Mouse (Mus musculus) olfactory bulb, adult 2 months (tissue): Measurements from ENCODE around the gene Myd88. TPM values are rescaled to one million over a fixed set of nuclear protein-coding genes. Genes with fewer than 3 reads are reported as not detected.

ENCODE experiments used
- H3K27ac ChIP-seq: fragments of 200-500 bp; 2 replicates; pipeline ENCODE4 v1.5.1; 2012; ENCODE audit warnings: low read depth, low read length; ENCODE audit not compliant: insufficient read depth
- H3K4me1 ChIP-seq: fragments of 200-500 bp; 2 replicates; pipeline ENCODE4 v1.6.1; 2012; ENCODE audit warnings: low read length; ENCODE audit not compliant: control insufficient read depth, insufficient read depth
- H3K4me3 ChIP-seq: fragments of 200-500 bp; 2 replicates; pipeline ENCODE4 v1.5.1; 2012; ENCODE audit warnings: mild to moderate bottlenecking, low read depth, low read length, moderate library complexity; ENCODE audit not compliant: insufficient read depth
- CTCF ChIP-seq: fragments of 200-500 bp; IDR thresholded peaks from 2 replicates; pipeline ENCODE4 v1.5.1; 2012; ENCODE audit warnings: low read depth, mild to moderate bottlenecking, low read length, moderate library complexity; ENCODE audit not compliant: insufficient read depth
- POLR2A ChIP-seq: fragments of 200-500 bp; IDR thresholded peaks from 2 replicates; pipeline ENCODE4 v1.6.1; 2012; ENCODE audit warnings: mild to moderate bottlenecking, low read depth, low read length, moderate library complexity; ENCODE audit not compliant: insufficient read depth
- WGBS: fragments of 180-500 bp; shearing (Covaris S2); methylation state at CpG from one replicate; pipeline ENCODE4 v1.1.7; 2018; 5-methylcytosine and 5-hydroxymethylcytosine counted together
- polyA plus RNA-seq: library from polyadenylated mRNA; stranded (reverse); fragments of >200 nt; gene quantifications from 2 replicates; pipeline ENCODE4 v1.2.4, GENCODE M21; 2012; ENCODE audit warnings: low replicate concordance; ENCODE audit not compliant: missing spikeins, insufficient read depth, insufficient read length

Gene Myd88
- polyA plus RNA-seq, 1 experiment, result not detected

GRCm38 (mm10) chr9:119334834-119335233 lies 6.4 kb downstream of the Myd88 start:
- Histone ChIP-seq H3K4me3 (no peak overlapping the region), H3K4me1 (peaks cover 8% of the 10 kb centered on the region), H3K27ac (no peak overlapping the region)
- TF ChIP-seq POLR2A, result no peak
- no peak for TF ChIP-seq CTCF
- WGBS, result 84% methylated on average over 2 of the region's 2 CpGs

DNA sequence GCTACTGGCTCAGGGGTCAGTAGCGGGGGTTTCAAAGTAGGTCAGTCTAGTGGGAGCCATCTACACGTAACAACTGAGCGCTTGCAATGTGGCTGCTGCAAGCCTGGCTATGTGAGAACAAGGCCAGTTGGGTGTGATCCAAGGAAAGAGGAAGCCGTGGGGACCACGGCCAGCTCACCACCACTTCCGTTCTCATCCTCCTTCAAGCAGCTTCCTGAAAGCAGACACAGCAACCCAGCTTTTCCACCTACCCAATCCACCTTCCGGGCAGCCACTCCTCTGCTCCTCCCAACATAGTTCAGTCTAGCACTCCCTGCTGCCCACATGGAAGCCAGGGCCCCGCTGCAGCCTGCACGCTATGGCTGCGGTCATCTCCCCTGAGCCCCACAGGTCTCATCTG lies 6.9 kb downstream of the Myd88 start:
- Histone ChIP-seq H3K4me3 (no peak overlapping the region), H3K27ac (no peak overlapping the region), H3K4me1 (0 out of 2 replicates have a peak, but pooled peaks cover 3% of the 10 kb centered on the region)
- TF ChIP-seq POLR2A (no peak), CTCF (no peak)
- WGBS, result 44% methylated on average over 10 of the region's 10 CpGs

GRCm38 (mm10) chr9:119330186-119330963 lies 10.8 kb downstream of the Myd88 start:
- 88% methylated on average over 15 of the region's 15 CpGs for WGBS
- no peaks in the 10 kb centered on the region for H3K4me1 ChIP-seq
- H3K27ac ChIP-seq, result no peak overlapping the region
- H3K4me3 ChIP-seq, result no peak overlapping the region
- TF ChIP-seq CTCF (no peak), POLR2A (no peak)

DNA sequence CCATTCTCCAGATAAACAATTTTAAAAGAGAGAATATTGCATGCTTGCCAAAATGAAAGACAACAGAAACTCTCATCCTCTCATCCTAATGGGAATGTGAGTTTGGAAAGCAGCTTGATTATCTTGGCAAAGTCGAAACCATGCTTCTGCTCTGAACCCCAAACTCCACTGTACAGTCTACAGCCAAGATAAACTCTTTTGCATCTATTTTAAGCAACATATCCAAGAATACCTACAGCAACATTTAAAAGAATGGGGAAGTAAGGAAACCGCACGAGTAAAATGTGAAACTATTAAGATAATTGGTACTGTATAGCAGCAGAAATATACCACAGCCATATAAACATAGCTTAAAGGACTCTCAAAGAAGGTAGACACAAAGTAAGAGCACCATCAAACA lies 12.7 kb downstream of the Myd88 start:
- no peak for TF ChIP-seq POLR2A
- no peak for TF ChIP-seq CTCF
- no peak overlapping the region for H3K27ac ChIP-seq
- H3K4me3 ChIP-seq, result no peak overlapping the region
- 71% methylated on average over 3 of the region's 3 CpGs for WGBS
- H3K4me1 ChIP-seq, result no peaks in the 10 kb centered on the region

DNA sequence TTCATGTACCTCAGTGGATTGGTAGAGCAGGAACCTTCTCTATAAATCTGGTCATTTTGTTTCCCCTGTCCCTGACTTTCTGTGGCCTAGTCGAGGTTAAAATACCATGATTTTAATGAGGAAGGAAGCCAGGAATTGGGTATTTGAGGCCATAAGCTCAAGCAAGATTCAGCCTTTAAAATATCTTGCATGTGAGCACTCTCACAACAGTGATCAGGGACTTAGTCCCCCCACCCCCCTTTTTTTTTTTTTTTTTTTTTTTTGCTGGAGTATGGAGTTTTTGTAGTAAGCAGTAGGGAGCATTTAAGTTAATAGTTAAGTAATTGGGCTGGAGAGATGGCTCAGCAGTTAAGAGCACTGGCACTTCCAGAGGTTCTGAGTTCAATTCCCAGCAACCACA lies 17.1 kb downstream of the Myd88 start:
- H3K4me1 ChIP-seq, result peaks cover 7% of the 10 kb centered on the region; the same call in 1 of the 2 replicates
- no peak overlapping the region for H3K4me3 ChIP-seq
- no peak overlapping the region for H3K27ac ChIP-seq
- 68% methylated on average over 1 of the region's 1 CpGs for WGBS
- TF ChIP-seq POLR2A, result no peak
- no peak for TF ChIP-seq CTCF

GRCm38 (mm10) chr9:119323260-119323645 lies 18.0 kb downstream of the Myd88 start:
- H3K27ac ChIP-seq, result peak overlapping the region; percentile 75
- TF ChIP-seq CTCF (no peak), POLR2A (no peak)
- 1% methylated on average over 9 of the region's 9 CpGs for WGBS
- peaks cover 7% of the 10 kb centered on the region; the same call in 1 of the 2 replicates for H3K4me1 ChIP-seq
- peak overlapping the region; percentile 65 for H3K4me3 ChIP-seq

- Histone ChIP-seq H3K27ac (peak within 1 kb of the TSS; percentile 97), H3K4me1 (peaks cover 7% of the 10 kb centered on the region; the same call in 1 of the 2 replicates), H3K4me3 (peak within 1 kb of the TSS; percentile 65)
- peak; percentile 60; the same call in 1 of the 2 replicates for TF ChIP-seq POLR2A
- TF ChIP-seq CTCF, result 0 out of 2 replicates have a peak, but pooled peaks have one; percentile 38
- WGBS, result under 1% methylated on average over 75 of the region's 76 CpGs
These were observed 18.6 kb downstream of the Myd88 start, which contains the start of gene Oxsr1 for GRCm38 (mm10) chr9:119322289-119323259. Gene Oxsr1, minus strand, starts transcription at chr9:119322427.

DNA sequence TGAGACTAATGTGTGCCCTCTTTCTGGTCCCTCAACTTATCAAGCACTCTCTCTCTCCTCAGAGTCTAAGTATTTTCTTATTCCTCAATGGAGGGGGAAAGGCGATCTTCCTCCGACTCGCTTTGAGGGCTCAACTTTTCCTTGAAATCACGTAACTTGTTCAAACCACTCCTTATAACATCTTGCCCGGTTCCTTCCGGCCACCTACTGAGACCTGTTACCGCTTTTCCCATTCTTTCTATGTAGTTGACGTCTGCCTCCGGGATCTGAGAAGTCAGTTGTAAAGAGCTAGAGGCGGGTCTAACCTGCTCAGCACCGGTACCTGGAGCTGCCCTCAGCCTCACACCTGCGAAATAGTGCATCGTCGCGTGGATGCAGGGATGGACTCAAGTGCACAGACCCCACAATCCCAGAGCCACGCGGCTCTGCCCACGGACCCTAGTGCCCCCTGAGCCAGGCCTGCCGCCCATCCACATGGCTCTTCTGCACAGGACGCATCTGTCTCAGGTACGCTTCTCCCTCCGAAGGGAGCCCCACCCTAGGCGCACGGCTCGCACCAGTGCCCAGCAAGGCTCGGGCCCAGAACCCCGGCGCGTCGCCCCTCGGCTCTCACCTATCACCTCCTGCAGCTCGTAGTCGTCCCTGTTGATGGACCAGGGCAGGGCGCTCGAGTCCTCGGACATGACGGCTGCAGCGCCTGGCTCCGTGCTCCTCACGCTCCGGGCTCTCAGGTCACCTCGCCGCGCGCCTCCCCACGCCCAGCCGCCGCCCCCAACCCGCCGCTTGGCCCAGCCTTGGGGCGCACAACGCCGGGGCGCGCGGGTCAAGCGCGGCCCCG lies 19.6 kb downstream of the Myd88 start:
- Histone ChIP-seq H3K27ac (no peak overlapping the region), H3K4me3 (peak overlapping the region; percentile 65), H3K4me1 (peaks cover 7% of the 10 kb centered on the region; the same call in 1 of the 2 replicates)
- WGBS, result under 1% methylated on average over 59 of the region's 59 CpGs
- TF ChIP-seq POLR2A (no peak), CTCF (no peak)
